Mouse (Mus musculus) skeletal muscle tissue, adult 2 months (tissue): Measurements from ENCODE around the gene Irgm1.
"Not testable (repeated sequence)": the region's sequence is repeated elsewhere in the genome, so short reads cannot be mapped to it uniquely, and the experiment has no call there.

Experiments used
- DNase-seq: peaks from one replicate; pipeline ENCODE4 v3.0.0-alpha.2; 2012; ENCODE audit warnings: low read depth, low spot score

Gene Irgm1

GRCm38 (mm10) chr11:48871201-48871772, at the start of gene Irgm1:
TSS of gene Irgm1 (minus strand) at chr11:48871683.
- peak; percentile 57 for DNase-seq

- no peak for DNase-seq
These were observed 46.9 kb upstream of the Irgm1 start for GRCm38 (mm10) chr11:48918380-48918779.

- DNase-seq, result no peak
These were observed 42.1 kb upstream of the Irgm1 start for GRCm38 (mm10) chr11:48913611-48914010.

GRCm38 (mm10) chr11:48908459-48908858, 37.0 kb upstream of the Irgm1 start:
- DNase-seq, result no peak

GRCm38 (mm10) chr11:48902021-48902420, 30.5 kb upstream of the Irgm1 start, which contains the start of gene Gm5431:
TSS of gene Gm5431 (minus strand) at chr11:48902214.
- DNase-seq, result peak; percentile 14

- DNase-seq, result not testable (repeated sequence)
These were observed 30.1 kb upstream of the Irgm1 start for GRCm38 (mm10) chr11:48901567-48901930.

GRCm38 (mm10) chr11:48900654-48901566, 29.4 kb upstream of the Irgm1 start:
- peak; percentile 12 for DNase-seq

- no peak for DNase-seq
These were observed 27.4 kb upstream of the Irgm1 start for GRCm38 (mm10) chr11:48898812-48899431.

- no peak for DNase-seq
These were observed 5.2 kb upstream of the Irgm1 start for GRCm38 (mm10) chr11:48876680-48877079.

GRCm38 (mm10) chr11:48875343-48875837, 3.9 kb upstream of the Irgm1 start:
- not testable (repeated sequence) for DNase-seq

- peak; percentile 39 for DNase-seq
These were observed 3.0 kb upstream of the Irgm1 start for GRCm38 (mm10) chr11:48874465-48874864.

GRCm38 (mm10) chr11:48873591-48874290, 2.3 kb upstream of the Irgm1 start:
- no peak for DNase-seq

GRCm38 (mm10) chr11:48872695-48873300, 1.3 kb upstream of the Irgm1 start:
- DNase-seq, result no peak

GRCm38 (mm10) chr11:48871817-48872541, 496 bp upstream of the Irgm1 start:
- DNase-seq, result peak; percentile 77

- DNase-seq, result no peak
These were observed 702 bp downstream of the Irgm1 start for GRCm38 (mm10) chr11:48870781-48871180.

- no peak for DNase-seq
These were observed 1.9 kb downstream of the Irgm1 start for GRCm38 (mm10) chr11:48869380-48870110.

GRCm38 (mm10) chr11:48866481-48866880, 5.0 kb downstream of the Irgm1 start:
- DNase-seq, result no peak

GRCm38 (mm10) chr11:48863808-48864207, 7.7 kb downstream of the Irgm1 start:
- DNase-seq, result no peak

- DNase-seq, result no peak
These were observed 8.6 kb downstream of the Irgm1 start for GRCm38 (mm10) chr11:48862784-48863319.

- no peak for DNase-seq
These were observed 12.5 kb downstream of the Irgm1 start for GRCm38 (mm10) chr11:48859014-48859413.
